Mouse (Mus musculus) hindbrain, embryonic 11.5 days (tissue): ENCODE results near the gene Pip5k1b. TPM values are rescaled to one million over a fixed set of nuclear protein-coding genes. Genes with fewer than 3 reads are reported as not detected.

ENCODE experiments used
- ATAC-seq: fragments of 200-750 bp; cut with Nextera tagmentation; 2 replicates; pipeline ENCODE4 v1.8.0; 2017; ENCODE audit warnings: mild to moderate bottlenecking, moderate TSS enrichment, moderate library complexity; ENCODE audit not compliant: low FRiP score
- DNase-seq: peaks from one replicate; pipeline ENCODE4 v3.0.0-alpha.2; 2015; ENCODE audit warnings: low spot score
- H3K27ac ChIP-seq: fragments of 300-500 bp; sonication (generic); 2 replicates; pipeline ENCODE4 v1.5.1; 2014; ENCODE audit warnings: mild to moderate bottlenecking, low read depth, low read length
- H3K27me3 ChIP-seq: fragments of 300-500 bp; sonication (generic); 2 replicates; pipeline ENCODE4 v1.6.1; 2014; ENCODE audit warnings: mild to moderate bottlenecking, low read length, moderate library complexity, mixed read lengths; ENCODE audit not compliant: control insufficient read depth, insufficient read depth
- H3K36me3 ChIP-seq: fragments of 300-500 bp; sonication (generic); 2 replicates; pipeline ENCODE4 v1.6.1; 2014; ENCODE audit warnings: mild to moderate bottlenecking, low read length, moderate library complexity, mixed read lengths; ENCODE audit not compliant: control insufficient read depth, insufficient read depth
- H3K4me1 ChIP-seq: fragments of 300-500 bp; sonication (generic); replicated peaks from 2 replicates; pipeline ENCODE4 v1.6.1; 2014; ENCODE audit warnings: low read length, mixed read lengths; ENCODE audit not compliant: control insufficient read depth, insufficient read depth
- H3K4me2 ChIP-seq: fragments of 300-500 bp; sonication (generic); replicated peaks from 2 replicates; pipeline ENCODE4 v1.6.1; 2014; ENCODE audit warnings: mild to moderate bottlenecking, low read depth, low read length
- H3K4me3 ChIP-seq: fragments of 300-500 bp; sonication (generic); 2 replicates; pipeline ENCODE4 v1.5.1; 2014; ENCODE audit warnings: low read depth, low read length
- H3K9ac ChIP-seq: fragments of 300-500 bp; sonication (generic); 2 replicates; pipeline ENCODE4 v1.6.1; 2014; ENCODE audit warnings: low read depth, low read length
- H3K9me3 ChIP-seq: fragments of 300-500 bp; sonication (generic); 2 replicates; pipeline ENCODE4 v1.6.1; 2016; ENCODE audit warnings: low read length; ENCODE audit not compliant: control insufficient read depth
- WGBS: fragments of 180-500 bp; shearing (Covaris S2); extraction: QIAGEN DNeasy Blood & Tissue Kit; methylation state at CpG from one replicate; pipeline ENCODE4 v1.1.7; 2014; 5-methylcytosine and 5-hydroxymethylcytosine counted together
- polyA plus RNA-seq: library from polyadenylated mRNA; unstranded; fragments of >200 nt; fragmentation: Nextera tagmentation; extraction: Ambion mirVana; gene quantifications from 2 replicates; pipeline ENCODE4 v1.2.1, GENCODE M21; 2014

Gene Pip5k1b
- polyA plus RNA-seq, 1 experiment from 2014 or later = 2.0 TPM

DNA sequence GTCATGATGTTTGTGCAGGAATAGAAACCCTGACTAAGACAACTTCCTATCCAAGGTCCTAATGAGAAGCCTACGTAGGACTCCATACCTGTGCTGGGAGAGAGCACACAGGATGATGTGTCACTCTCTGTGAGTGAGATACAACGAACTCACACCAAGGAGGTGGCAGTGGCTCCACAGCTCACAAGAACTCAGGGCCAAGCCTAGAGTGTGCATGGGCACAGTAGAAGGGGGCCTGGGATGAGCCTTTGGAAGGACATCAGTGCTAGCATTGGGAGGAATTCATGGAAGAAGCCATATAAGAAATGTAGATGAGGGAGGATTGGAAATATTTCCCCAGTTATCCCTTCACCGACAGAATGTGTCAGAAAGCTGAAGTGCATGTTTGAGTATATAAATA is 39.7 kb downstream of the Pip5k1b start:
- H3K27ac ChIP-seq = no peak overlapping the region
- no peak overlapping the region for H3K4me3 ChIP-seq
- WGBS = 94% methylated on average over 3 of the region's 3 CpGs
- no peak overlapping the region for H3K4me2 ChIP-seq
- no peaks in the 10 kb centered on the region for H3K4me1 ChIP-seq
- ATAC-seq = no peak
- no peaks in the 10 kb centered on the region for H3K9me3 ChIP-seq
- H3K36me3 ChIP-seq = no peaks in the 10 kb centered on the region
- H3K9ac ChIP-seq = no peak overlapping the region
- no peaks in the 10 kb centered on the region for H3K27me3 ChIP-seq
- DNase-seq = no peak

DNA sequence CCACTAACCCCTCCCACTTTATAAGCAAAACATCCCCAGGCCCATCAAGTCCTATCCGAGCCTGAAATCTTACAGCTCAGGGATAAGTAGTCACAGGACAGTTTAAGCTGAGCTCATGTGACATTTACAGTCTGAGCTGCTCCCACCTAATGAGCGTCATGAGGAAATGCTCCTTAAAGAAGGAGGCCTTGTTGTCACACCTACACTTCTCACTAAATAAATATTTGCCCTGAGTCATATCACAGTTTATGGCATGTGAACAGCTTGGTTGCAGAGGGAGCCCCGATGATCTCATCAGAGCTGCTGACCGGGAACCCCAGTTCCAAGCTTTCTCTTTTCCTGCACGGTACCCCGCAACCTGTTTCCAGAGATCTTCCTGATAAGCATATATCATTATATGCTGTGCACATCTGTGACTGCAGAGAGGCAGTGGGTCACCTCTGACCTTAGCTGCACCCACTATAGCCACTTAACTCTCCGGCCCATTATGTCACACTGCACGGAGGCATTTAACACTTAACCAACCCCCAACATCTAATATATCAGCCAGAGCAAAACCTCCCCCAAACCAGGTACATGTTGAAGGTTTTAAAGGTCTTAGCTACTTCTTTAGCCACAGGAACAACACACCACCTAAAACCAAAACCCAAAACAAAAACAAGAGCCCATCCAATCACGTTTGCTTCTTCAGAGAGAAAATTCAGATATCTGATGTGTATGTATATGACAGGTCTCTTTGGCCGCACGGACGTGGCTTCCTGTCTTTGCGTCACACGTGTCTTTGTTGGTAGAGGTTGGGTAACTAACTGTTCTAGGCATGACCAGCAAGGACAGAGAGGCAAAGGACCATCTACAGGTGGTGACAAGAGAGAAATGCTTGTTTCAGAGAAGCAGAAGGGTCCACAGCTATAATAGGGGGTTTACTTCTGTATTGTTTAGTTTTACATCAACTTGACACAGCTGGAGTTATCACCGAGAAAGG is 40.7 kb downstream of the Pip5k1b start:
- Histone ChIP-seq H3K27me3 (no peaks in the 10 kb centered on the region), H3K4me3 (no peak overlapping the region), H3K9me3 (no peaks in the 10 kb centered on the region), H3K4me1 (no peaks in the 10 kb centered on the region), H3K36me3 (no peaks in the 10 kb centered on the region), H3K9ac (no peak overlapping the region), H3K4me2 (no peak overlapping the region), H3K27ac (no peak overlapping the region)
- no peak for DNase-seq
- no peak for ATAC-seq
- WGBS = 88% methylated on average over 15 of the region's 15 CpGs

DNA sequence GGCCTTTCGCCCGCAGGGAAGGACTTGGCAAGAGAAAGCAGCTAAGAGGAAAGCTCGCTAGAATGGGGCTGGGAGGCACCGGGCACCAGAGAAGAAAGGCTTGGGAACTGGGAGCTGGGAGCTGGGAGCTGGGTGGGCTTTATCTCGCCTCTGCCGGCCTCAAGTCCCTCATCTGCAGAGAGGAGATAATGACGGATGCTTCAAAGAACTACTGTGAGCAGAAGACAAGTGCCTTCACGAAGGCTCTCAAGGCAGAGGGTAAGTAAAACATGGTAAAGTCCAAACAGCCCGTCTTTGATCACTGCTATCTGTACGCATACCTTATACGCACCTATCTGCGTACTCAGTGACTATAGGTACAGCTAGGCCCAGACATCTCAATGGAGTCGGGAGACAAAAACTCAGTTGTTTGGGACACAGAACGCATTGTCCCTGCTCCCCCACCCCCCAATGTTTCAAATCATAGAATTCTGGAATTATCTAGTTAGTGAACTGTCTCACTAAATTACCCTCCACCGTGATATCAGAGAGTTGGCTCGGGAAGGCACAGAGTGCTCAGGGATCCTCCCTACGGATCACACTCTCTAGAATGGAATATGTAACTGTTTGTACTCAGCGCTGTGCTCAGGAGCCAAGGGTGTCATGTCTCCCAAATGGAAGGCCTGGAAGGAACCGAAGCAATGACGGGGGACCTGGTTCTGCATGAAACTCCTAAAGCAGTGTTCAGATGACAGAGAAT is 42.4 kb downstream of the Pip5k1b start:
- H3K4me2 ChIP-seq = no peak overlapping the region
- no peak overlapping the region for H3K9ac ChIP-seq
- WGBS = 88% methylated on average over 20 of the region's 20 CpGs
- H3K4me1 ChIP-seq = no peaks in the 10 kb centered on the region
- ATAC-seq (no peak), DNase-seq (no peak)
- H3K27me3 ChIP-seq = no peaks in the 10 kb centered on the region
- H3K9me3 ChIP-seq = no peaks in the 10 kb centered on the region
- no peaks in the 10 kb centered on the region for H3K36me3 ChIP-seq
- no peak overlapping the region for H3K27ac ChIP-seq
- H3K4me3 ChIP-seq = no peak overlapping the region

DNA sequence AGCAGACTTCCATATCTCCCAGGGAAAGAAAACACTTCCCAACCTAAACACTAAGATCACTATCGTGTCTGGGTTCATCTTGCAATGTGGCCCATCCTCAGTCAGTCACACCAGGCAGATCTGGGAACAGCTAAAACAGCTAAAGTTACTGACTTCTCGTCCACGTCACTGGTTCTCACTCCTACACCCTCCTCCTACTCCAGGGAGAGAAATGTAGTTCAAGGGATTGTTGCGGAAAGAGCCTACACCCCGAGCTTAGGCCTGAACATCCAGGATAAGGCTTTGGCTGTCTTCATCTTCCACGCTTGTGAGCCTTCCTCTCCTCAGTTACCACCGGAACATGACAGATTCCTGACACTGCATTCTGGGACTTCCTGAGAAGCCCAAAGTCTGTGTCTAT is 43.7 kb downstream of the Pip5k1b start:
- no peaks in the 10 kb centered on the region for H3K4me1 ChIP-seq
- no peak overlapping the region for H3K4me3 ChIP-seq
- no peak for DNase-seq
- H3K36me3 ChIP-seq = no peaks in the 10 kb centered on the region
- 88% methylated on average over 7 of the region's 7 CpGs for WGBS
- no peak overlapping the region for H3K9ac ChIP-seq
- H3K9me3 ChIP-seq = no peaks in the 10 kb centered on the region
- H3K27ac ChIP-seq = no peak overlapping the region
- H3K27me3 ChIP-seq = no peaks in the 10 kb centered on the region
- no peak overlapping the region for H3K4me2 ChIP-seq
- no peak for ATAC-seq

DNA sequence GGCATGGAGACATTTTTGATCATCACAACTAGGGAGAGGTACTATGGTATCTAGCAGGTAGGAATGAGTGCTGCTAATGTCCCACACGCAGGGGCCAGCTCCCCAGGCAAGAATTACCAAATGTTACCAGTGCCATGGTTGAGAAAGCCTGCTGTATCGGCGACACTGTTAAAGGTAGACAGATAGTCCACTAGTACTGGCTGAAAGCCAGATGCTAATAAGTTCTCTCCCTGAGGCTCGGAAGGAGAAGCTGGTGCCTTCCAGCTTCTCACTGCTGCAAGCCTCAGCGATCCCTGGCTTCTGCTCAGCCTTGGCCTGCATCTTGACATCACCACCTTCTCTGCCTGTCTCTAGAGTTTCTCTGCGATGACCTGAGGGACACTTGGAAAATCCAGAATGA is 46.3 kb downstream of the Pip5k1b start:
- WGBS = 90% methylated on average over 6 of the region's 6 CpGs
- Histone ChIP-seq H3K27me3 (no peaks in the 10 kb centered on the region), H3K4me1 (no peaks in the 10 kb centered on the region), H3K9me3 (no peaks in the 10 kb centered on the region), H3K27ac (no peak overlapping the region), H3K4me2 (no peak overlapping the region), H3K9ac (no peak overlapping the region), H3K4me3 (no peak overlapping the region), H3K36me3 (no peaks in the 10 kb centered on the region)
- ATAC-seq (no peak), DNase-seq (no peak)

DNA sequence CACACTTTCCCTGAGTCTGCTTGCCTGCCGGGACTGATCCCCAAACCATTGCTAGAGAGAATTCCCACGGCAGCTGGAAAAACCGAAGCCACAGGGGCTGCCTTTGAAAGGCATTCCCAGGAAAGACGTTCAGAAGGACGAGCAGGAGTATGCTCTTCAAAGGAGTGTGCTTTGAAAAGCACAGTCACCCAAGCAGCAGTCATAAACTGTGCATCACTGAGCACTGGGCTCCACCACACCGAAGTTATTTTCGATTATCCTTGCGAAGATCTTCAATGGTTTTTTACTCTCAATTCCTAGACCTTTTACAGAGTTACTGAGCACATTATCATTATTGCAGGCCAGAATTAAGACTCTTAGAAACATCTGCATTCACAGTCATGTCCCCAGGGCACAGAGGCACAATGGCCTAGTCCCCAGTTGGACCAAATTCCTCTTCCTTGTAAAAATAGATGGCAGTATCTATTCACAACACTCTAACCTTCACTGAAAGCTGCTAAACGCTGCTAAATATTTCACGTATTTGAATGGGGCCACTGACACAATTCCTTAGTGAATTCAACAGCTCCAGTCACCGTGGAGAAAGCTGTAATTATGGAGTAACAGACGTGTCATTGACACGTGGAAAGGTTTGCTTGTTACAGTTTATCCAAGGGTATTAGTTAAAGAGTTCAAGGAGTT is 47.4 kb downstream of the Pip5k1b start:
- H3K9me3 ChIP-seq = no peaks in the 10 kb centered on the region
- DNase-seq (no peak), ATAC-seq (no peak)
- H3K27me3 ChIP-seq = no peaks in the 10 kb centered on the region
- no peaks in the 10 kb centered on the region for H3K4me1 ChIP-seq
- no peaks in the 10 kb centered on the region for H3K36me3 ChIP-seq
- H3K4me3 ChIP-seq = no peak overlapping the region
- no peak overlapping the region for H3K27ac ChIP-seq
- no peak overlapping the region for H3K4me2 ChIP-seq
- 33% methylated on average over 13 of the region's 13 CpGs for WGBS
- no peak overlapping the region for H3K9ac ChIP-seq

DNA sequence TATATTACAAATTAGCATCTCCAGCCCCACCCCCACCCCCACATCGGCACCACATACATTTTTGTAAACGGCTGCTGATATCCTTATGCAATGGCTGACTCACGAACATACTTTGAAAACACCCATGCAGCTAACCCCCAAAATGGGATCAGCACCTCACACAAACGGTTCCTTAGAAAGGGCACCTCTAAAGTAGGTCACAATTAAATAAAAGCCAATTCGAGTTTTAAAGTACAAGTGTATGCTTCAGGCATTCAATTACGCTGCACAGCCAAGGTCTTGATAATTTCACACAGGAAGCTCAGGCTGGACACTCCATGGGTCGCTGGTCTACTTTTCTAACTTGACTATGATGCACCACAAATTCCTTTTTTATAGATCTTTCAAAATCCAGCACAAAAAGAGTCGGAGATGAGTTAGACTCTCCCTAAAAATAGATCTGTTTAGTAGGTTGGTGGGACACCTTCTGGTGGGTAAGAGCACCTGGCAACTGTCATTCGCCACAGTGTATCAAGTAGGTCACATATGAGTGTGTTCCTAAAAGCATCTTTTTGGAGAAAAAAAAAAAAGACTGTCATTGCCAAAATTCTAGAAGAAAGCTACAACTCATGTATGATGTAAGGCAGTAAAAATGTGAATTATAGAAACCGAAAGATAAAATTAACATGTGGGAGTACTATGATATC is 52.8 kb downstream of the Pip5k1b start:
- ATAC-seq = no peak

DNA sequence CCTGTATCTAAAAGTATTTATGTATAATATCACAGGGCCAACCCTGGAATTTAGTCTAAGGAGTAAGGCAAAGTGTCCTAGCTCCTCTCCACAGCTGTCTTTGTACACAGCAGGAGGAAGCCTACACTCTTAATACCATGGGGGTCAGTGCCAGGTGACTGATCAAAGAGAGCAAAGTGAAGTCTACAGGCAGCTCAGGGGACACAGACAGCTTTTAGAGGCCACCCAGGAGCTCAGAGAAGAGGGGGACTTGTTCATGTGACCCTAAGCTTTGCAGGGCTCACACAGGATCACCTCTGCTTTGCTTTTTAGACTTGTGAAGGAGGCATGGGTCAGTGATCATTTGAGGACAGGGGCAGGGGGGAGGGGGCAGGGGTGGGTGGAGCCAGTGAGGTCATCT is 54.1 kb downstream of the Pip5k1b start:
- Histone ChIP-seq H3K9me3 (no peaks in the 10 kb centered on the region), H3K4me2 (no peak overlapping the region), H3K36me3 (no peaks in the 10 kb centered on the region), H3K9ac (no peak overlapping the region), H3K4me1 (no peaks in the 10 kb centered on the region), H3K4me3 (no peak overlapping the region), H3K27me3 (no peaks in the 10 kb centered on the region), H3K27ac (no peak overlapping the region)
- no peak for DNase-seq
- ATAC-seq = no peak

More for the DNA sequence above, 52.8 kb downstream of the Pip5k1b start:
- H3K4me2 ChIP-seq = no peak overlapping the region
- H3K27ac ChIP-seq = no peak overlapping the region
- no peaks in the 10 kb centered on the region for H3K36me3 ChIP-seq
- H3K27me3 ChIP-seq = no peaks in the 10 kb centered on the region
- WGBS = 83% methylated on average over 10 of the region's 10 CpGs
- H3K4me1 ChIP-seq = no peaks in the 10 kb centered on the region
- H3K9me3 ChIP-seq = no peaks in the 10 kb centered on the region
- no peak overlapping the region for H3K9ac ChIP-seq
- no peak overlapping the region for H3K4me3 ChIP-seq
- no peak for DNase-seq
